Mouse (Mus musculus) intestine, embryonic 16.5 days (tissue): ENCODE measurements at regions not wholly inside any gene's neighbourhood (a gene's known extent, or its start where the extent isn't known, plus 50 kb on each side); places are given as distances from the start of the nearest gene placed in this dataset.

Experiments
- ATAC-seq: fragments of 200-750 bp; cut with Nextera tagmentation; 2 replicates; pipeline ENCODE4 v1.8.0; 2017; ENCODE audit warnings: moderate TSS enrichment, moderate library complexity
- H3K27ac ChIP-seq: fragments of 300-500 bp; sonication (generic); 2 replicates; pipeline ENCODE4 v1.5.1; 2014; ENCODE audit warnings: mild to moderate bottlenecking, low read length
- H3K27me3 ChIP-seq: fragments of 300-500 bp; sonication (generic); replicated peaks from 2 replicates; pipeline ENCODE4 v1.6.1; 2014; ENCODE audit warnings: low read length, control low read depth, mixed read lengths; ENCODE audit not compliant: control insufficient read depth, insufficient read depth
- H3K36me3 ChIP-seq: fragments of 300-500 bp; sonication (generic); 2 replicates; pipeline ENCODE4 v1.6.1; 2014; ENCODE audit warnings: low read length, control low read depth; ENCODE audit not compliant: control insufficient read depth, insufficient read depth
- H3K4me1 ChIP-seq: fragments of 300-500 bp; sonication (generic); 2 replicates; pipeline ENCODE4 v1.6.1; 2014; ENCODE audit warnings: low read length, control low read depth, mixed read lengths; ENCODE audit not compliant: control insufficient read depth, insufficient read depth
- H3K4me2 ChIP-seq: fragments of 300-500 bp; sonication (generic); 2 replicates; pipeline ENCODE4 v1.6.1; 2014; ENCODE audit warnings: low read depth, low read length, control low read depth
- H3K4me3 ChIP-seq: fragments of 300-500 bp; sonication (generic); 2 replicates; pipeline ENCODE4 v1.5.1; 2014; ENCODE audit warnings: mild to moderate bottlenecking, low read length
- H3K9ac ChIP-seq: fragments of 300-500 bp; sonication (generic); 2 replicates; pipeline ENCODE4 v1.6.1; 2014; ENCODE audit warnings: low read depth, low read length
- H3K9me3 ChIP-seq: fragments of 300-500 bp; sonication (generic); 2 replicates; pipeline ENCODE4 v1.6.1; 2016; ENCODE audit warnings: low read length, control low read depth; ENCODE audit not compliant: control insufficient read depth
- WGBS: fragments of 180-500 bp; shearing (Covaris S2); extraction: QIAGEN DNeasy Blood & Tissue Kit; methylation state at CpG from one replicate; pipeline ENCODE4 v1.1.7; 2014; 5-methylcytosine and 5-hydroxymethylcytosine counted together

DNA sequence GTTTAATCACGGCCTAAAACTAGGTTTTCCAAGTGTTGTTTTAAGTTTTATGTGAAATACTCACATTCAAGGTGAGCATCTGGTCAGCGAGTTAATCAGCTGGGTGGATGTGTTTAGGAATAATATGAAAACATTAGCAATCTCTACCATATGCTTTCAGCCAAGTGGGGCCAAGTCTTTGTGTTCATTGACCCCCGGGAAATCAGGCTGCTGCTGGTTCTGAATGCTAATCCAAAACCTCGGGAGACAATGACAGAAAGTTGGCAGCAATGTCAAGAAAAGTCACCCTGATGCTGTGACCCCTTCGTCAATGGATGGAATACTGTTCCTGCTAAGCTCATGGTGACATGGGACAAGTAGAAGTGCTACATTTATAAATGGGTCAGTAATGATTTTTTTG lies 216.2 kb downstream of the Lipi start:
- WGBS, result 72% methylated on average over 5 of the region's 5 CpGs
- no peaks in the 10 kb centered on the region for H3K27me3 ChIP-seq
- H3K4me2 ChIP-seq, result no peak overlapping the region

DNA sequence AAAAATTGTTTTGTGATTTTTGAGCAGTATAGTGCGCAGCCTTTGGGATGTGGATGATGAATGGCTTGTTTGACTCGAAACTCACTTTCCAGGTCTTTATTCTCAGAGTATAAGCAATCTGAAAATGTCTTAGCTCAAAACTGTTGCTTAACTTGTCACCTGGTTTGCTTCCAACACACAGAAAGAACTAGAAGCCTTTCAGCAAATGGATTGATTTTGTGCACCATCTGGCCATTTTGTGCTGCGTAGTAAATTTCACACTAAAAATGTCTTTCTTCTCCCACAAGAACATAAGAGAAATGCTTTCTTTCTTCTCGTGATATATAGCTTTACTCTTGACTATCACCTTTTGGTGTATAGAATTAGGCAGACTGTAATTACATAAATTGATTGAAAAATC lies 219.1 kb downstream of the Lipi start:
- WGBS, result 75% methylated on average over 4 of the region's 4 CpGs
- no peaks in the 10 kb centered on the region for H3K4me1 ChIP-seq
- H3K27ac ChIP-seq, result no peak overlapping the region
- H3K4me3 ChIP-seq, result no peak overlapping the region
- H3K4me2 ChIP-seq, result no peak overlapping the region
- no peaks in the 10 kb centered on the region for H3K36me3 ChIP-seq
- no peak overlapping the region for H3K9ac ChIP-seq
- no peaks in the 10 kb centered on the region for H3K9me3 ChIP-seq
- ATAC-seq, result no peak
- no peaks in the 10 kb centered on the region for H3K27me3 ChIP-seq

More for the DNA sequence above, 216.2 kb downstream of the Lipi start:
- Histone ChIP-seq H3K9ac (no peak overlapping the region), H3K4me3 (no peak overlapping the region), H3K9me3 (no peaks in the 10 kb centered on the region), H3K36me3 (no peaks in the 10 kb centered on the region), H3K27ac (no peak overlapping the region), H3K4me1 (no peaks in the 10 kb centered on the region)
- no peak for ATAC-seq

DNA sequence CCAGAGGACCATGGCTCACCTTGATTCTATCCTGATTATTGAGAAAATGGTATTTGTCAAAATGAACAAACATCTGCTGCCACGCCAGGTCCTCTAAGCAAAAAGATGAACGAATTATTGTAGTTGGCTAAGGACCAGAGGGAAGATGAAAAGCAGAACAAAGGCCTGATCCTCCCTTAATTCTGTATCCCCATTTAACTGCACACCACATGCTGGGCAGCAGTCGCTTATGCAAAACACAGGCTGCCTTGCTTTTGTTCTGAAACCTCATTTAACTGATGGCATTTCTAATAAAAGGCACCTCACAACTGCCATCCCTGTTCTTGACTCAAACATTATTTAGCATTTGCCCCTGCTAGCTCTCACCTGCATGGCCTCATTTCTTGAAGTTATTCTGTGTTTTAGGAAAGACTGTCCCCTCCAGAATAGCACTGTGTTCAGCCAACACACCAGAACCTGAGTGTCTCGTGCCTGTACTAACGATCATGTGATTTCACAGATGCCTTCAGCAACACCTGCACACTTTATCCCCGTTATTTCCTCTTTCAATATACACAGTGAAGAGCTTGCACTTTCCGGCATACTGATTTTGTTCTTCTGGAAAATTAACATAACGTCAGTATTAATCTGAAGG lies 220.4 kb downstream of the Lipi start:
- H3K9ac ChIP-seq, result no peak overlapping the region
- H3K4me3 ChIP-seq, result no peak overlapping the region
- no peaks in the 10 kb centered on the region for H3K36me3 ChIP-seq
- no peak overlapping the region for H3K27ac ChIP-seq
- no peaks in the 10 kb centered on the region for H3K9me3 ChIP-seq
- no peak for ATAC-seq
- H3K4me2 ChIP-seq, result no peak overlapping the region
- no peaks in the 10 kb centered on the region for H3K27me3 ChIP-seq
- H3K4me1 ChIP-seq, result no peaks in the 10 kb centered on the region
- WGBS, result 54% methylated on average over 8 of the region's 8 CpGs

DNA sequence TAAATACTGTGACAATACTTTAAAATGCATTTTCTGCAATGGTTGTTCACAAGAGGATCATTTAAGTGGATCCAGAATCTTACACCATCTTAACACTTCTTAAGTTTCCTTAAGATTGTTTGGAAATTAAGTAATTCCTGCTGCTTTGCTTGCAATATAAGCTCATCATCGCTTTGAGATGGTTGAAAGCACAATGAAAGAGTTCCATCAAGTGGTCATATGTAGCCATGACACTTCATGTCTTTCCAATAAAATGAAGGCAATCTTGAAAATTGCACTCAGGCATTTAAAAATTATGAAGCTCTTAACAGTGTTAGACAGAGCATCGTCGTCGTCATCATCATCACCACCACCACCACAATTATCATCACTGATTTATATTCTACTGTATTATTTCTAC lies 223.8 kb downstream of the Lipi start:
- Histone ChIP-seq H3K9ac (no peak overlapping the region), H3K4me2 (no peak overlapping the region), H3K27me3 (no peaks in the 10 kb centered on the region), H3K4me3 (no peak overlapping the region), H3K4me1 (no peaks in the 10 kb centered on the region), H3K36me3 (no peaks in the 10 kb centered on the region), H3K9me3 (no peaks in the 10 kb centered on the region), H3K27ac (no peak overlapping the region)
- WGBS, result 71% methylated on average over 4 of the region's 4 CpGs
- no peak for ATAC-seq

DNA sequence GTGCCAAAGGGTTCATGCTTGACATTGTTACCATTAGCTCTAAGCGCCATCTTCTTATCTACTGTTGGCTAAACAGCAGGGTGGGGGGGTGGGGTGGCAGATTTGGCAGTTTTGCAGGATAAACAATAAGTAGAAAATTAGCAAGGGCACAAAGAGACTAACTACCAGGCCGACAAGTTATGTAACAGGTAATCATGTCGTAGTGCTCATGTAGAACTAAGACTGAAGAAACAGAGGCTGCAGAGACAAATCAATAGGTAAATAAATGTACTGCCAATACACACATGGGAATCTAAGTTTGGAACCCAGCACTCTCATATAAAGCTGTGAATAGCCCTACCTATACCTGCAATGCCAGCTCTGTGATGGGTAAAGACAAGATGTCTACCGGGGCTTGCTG lies 225.1 kb downstream of the Lipi start:
- 82% methylated on average over 4 of the region's 4 CpGs for WGBS
- H3K27ac ChIP-seq, result no peak overlapping the region
- no peak for ATAC-seq
- H3K4me3 ChIP-seq, result no peak overlapping the region
- no peak overlapping the region for H3K9ac ChIP-seq
- no peaks in the 10 kb centered on the region for H3K4me1 ChIP-seq
- H3K9me3 ChIP-seq, result no peaks in the 10 kb centered on the region
- no peaks in the 10 kb centered on the region for H3K36me3 ChIP-seq
- H3K4me2 ChIP-seq, result no peak overlapping the region
- H3K27me3 ChIP-seq, result no peaks in the 10 kb centered on the region

DNA sequence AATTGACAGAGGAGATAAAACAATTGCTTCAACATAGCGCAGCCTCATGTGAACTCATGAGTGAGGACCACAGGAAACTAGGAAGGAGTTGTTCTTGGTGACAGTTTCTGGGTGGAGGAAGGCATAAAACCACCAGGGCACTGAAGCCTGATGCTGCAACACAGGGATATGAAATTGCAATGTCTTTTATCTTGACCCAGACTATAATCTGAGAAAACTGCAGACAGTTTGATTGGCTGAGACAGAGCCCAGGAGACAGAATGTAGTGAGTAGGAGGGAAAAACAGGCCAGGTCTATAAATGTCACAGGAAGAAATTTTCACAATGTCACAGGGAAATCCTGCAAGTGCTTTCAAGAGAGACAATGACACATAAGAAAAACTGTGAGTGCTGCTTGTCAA lies 232.5 kb downstream of the Lipi start:
- 89% methylated on average over 1 of the region's 1 CpGs for WGBS
- Histone ChIP-seq H3K9me3 (no peaks in the 10 kb centered on the region), H3K27me3 (no peaks in the 10 kb centered on the region), H3K4me3 (no peak overlapping the region), H3K36me3 (no peaks in the 10 kb centered on the region), H3K4me1 (no peaks in the 10 kb centered on the region), H3K4me2 (no peak overlapping the region), H3K27ac (no peak overlapping the region), H3K9ac (no peak overlapping the region)
- no peak for ATAC-seq

DNA sequence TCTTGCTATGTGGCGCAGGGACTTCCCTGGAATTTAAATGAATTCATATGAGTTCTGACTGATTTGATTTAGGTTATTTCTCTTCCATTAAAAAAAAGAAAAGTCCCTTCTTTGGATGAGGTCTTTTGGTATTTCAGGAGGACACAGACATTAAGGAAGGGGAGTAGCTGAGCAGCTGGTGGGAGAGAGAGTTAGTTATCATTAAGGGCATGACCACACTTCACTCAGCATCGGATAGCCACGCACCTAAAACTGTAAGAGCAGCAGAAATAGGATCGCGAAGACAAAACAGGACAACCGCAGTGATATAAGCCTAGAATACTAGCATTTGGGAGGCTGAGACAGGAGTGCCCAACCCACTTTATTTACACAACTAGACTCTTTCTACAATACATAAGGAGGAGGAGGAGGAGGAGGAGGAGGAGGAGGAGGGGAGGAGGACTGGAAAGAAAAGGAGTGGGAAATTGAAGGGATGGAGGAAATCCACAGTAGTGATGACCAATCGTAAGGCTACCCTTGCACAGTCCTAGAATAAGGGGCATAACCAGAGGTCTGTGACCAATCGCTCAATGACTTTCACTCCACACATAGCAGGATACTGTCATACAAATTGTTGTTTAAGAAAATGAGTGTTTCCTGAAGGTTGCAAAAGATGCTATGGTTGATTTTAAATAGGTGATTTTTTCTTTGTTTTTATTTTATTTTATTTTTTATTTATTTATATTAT lies 241.5 kb downstream of the Lipi start:
- Histone ChIP-seq H3K27ac (no peak overlapping the region), H3K27me3 (no peaks in the 10 kb centered on the region), H3K9ac (no peak overlapping the region), H3K4me1 (no peaks in the 10 kb centered on the region), H3K36me3 (no peaks in the 10 kb centered on the region), H3K9me3 (no peaks in the 10 kb centered on the region), H3K4me2 (no peak overlapping the region), H3K4me3 (no peak overlapping the region)
- 88% methylated on average over 8 of the region's 8 CpGs for WGBS
- ATAC-seq, result no peak

DNA sequence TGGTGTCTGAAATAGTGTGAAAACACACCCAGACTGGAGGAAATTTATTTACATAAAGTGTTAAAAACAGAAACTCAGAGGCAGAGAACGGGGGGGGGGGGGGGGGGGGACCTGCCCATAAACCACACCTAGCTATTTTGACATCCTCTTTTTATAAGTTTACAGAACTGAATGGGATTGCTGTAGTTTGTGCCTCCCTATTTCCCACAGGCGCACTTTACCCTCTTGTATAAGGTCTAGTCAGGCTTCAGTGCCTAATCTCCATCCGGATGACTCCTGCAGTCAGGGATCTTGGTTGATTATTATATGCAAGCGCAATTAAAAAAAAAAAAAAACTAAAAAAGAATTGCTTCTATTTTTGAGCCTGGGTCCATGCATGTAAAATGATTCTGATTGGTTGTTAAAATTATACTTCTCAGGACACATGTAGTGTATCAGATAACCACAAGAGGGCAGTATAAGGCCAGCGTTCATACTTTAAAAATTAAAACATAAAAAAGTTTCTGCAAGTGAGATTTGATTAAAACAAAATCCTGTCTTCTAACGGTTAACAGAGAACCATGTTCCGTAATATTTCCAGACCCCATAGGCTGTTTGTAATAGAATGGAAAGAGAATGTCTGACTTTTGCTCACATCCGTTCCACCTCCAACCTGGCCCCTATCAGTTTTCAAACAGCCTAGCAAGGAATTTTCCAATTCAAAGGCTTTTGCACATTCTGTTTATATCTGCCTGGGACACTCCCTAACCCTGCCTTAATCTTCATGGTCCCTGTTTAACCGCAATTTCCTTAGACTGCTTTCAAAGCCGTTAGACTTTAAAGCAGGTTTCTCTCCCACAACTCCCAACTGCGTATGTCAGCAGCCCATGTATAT lies 242.6 kb downstream of the Lipi start:
- WGBS, result 39% methylated on average over 11 of the region's 11 CpGs
- Histone ChIP-seq H3K9me3 (no peaks in the 10 kb centered on the region), H3K9ac (no peak overlapping the region), H3K27me3 (no peaks in the 10 kb centered on the region), H3K4me1 (no peaks in the 10 kb centered on the region), H3K27ac (no peak overlapping the region), H3K4me3 (no peak overlapping the region), H3K36me3 (no peaks in the 10 kb centered on the region), H3K4me2 (no peak overlapping the region)
- peak; percentile 28 for ATAC-seq

DNA sequence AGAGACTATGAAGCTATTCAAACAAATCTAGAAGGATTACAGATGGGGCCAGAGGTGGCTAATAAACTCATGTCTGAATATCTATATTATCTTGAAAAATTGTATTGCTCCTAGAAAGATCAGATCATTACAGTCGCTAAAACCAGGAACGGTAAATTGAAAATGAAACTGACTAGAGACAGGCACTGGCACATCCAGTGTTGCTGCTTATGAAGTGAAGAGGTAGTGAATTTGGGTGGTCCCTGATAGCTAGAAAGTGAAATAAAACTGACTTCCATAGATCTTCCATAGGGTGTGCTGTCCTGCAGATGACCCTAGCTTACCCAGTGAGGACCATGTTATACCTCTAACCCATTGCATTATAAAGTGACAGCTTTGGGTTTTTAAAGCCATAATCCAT lies 251.6 kb downstream of the Lipi start:
- no peak overlapping the region for H3K4me3 ChIP-seq
- H3K27ac ChIP-seq, result no peak overlapping the region
- no peaks in the 10 kb centered on the region for H3K27me3 ChIP-seq
- no peaks in the 10 kb centered on the region for H3K36me3 ChIP-seq
- H3K4me2 ChIP-seq, result no peak overlapping the region
- 72% methylated on average over 2 of the region's 2 CpGs for WGBS
- H3K4me1 ChIP-seq, result no peaks in the 10 kb centered on the region
- no peak for ATAC-seq
- no peaks in the 10 kb centered on the region for H3K9me3 ChIP-seq
- no peak overlapping the region for H3K9ac ChIP-seq
